Mouse (Mus musculus): Measurements from ENCODE around the gene Prpf6. TPM values are rescaled to one million over a fixed set of nuclear protein-coding genes. Genes with fewer than 3 reads are reported as not detected.

Gene Prpf6
- polyA plus RNA-seq, 1 experiment from 2014 or later, result 57.3 TPM

DNA sequence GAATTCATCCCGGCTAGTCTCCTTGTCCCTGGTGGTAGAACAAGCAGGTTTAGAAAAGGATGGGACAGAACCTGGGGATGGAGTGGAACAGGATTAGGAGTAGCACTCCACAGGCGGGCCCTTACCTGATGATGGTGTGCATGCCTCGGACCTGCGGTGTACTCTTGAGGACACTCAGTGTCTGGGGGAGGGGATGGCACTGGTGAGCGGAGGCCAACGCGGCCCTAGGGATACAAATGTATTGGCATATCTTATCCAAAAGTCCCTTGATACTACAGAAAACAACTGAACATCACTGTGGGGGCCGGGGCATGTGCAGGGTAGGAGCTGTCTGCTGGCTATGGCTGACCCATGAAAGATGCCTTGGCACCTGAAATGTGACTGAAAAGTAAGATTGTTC, 21.3 kb upstream of the Prpf6 start:
- H3K9me3 ChIP-seq (ENCODE audit: control insufficient read depth, low read length), result no peaks in the 10 kb centered on the region; the same call in 1 of the 2 replicates
- ATAC-seq, result no peak

DNA sequence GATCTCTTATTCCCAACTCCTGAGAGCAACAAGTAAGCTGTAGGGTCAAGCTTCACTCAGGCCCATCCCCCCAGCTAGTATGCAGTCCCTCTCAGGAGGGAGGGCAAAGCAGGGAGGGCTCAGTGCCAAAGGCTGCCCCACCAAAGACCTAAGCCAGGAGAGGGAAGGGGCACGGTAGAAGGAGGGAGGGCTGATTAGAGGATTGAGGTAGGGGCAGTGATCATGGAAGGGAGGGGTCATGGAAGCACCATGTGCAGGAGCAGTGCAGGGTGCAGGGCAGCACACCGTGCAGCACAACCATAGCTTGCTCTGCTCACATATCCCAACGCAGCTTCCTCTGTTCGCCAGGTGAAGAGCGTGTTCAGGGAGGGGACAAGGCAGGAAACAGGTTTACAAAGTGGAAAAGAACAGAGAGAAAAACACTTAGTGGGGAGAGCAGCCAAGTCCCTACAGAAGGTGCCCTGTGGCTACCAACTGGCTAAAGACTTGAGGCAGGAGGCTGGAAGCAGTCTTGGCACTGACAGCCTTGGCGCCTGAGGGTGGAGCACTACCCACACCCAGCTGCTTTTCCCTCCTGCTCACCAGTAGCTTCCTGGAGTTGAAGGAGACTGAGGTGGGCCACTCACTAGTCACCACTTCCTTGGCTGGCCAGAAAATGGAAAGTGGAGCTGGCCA, 20.6 kb upstream of the Prpf6 start:
- Histone ChIP-seq H3K9ac (ENCODE audit: low read depth, low read length) (no peak overlapping the region), H3K9me3 (ENCODE audit: control insufficient read depth, low read length) (no peaks in the 10 kb centered on the region), H3K4me3 (ENCODE audit: low read length) (no peak overlapping the region), H3K36me3 (ENCODE audit: control insufficient read depth, insufficient read depth, low read length) (no peaks in the 10 kb centered on the region; the same call in 1 of the 2 replicates), H3K27ac (ENCODE audit: low read depth, low read length) (no peak overlapping the region), H3K27me3 (replicated peaks; ENCODE audit: control insufficient read depth, insufficient read depth, low read length) (no peaks in the 10 kb centered on the region), H3K4me2 (ENCODE audit: low read length) (no peak overlapping the region), H3K4me1 (ENCODE audit: control insufficient read depth, insufficient read depth, low read depth, low read length) (no peaks in the 10 kb centered on the region)
- WGBS, result 76% methylated on average over 6 of the region's 6 CpGs
- 0 out of 2 replicates have a peak, but pooled peaks have one; percentile 18 for ATAC-seq

More for the DNA sequence above, 21.3 kb upstream of the Prpf6 start:
- WGBS, result 94% methylated on average over 8 of the region's 8 CpGs
- Histone ChIP-seq H3K4me1 (ENCODE audit: control insufficient read depth, insufficient read depth, low read depth, low read length) (no peaks in the 10 kb centered on the region), H3K27ac (ENCODE audit: low read depth, low read length) (no peak overlapping the region), H3K9ac (ENCODE audit: low read depth, low read length) (no peak overlapping the region), H3K27me3 (replicated peaks; ENCODE audit: control insufficient read depth, insufficient read depth, low read length) (no peaks in the 10 kb centered on the region), H3K4me3 (ENCODE audit: low read length) (no peak overlapping the region), H3K4me2 (ENCODE audit: low read length) (no peak overlapping the region), H3K36me3 (ENCODE audit: control insufficient read depth, insufficient read depth, low read length) (no peaks in the 10 kb centered on the region; the same call in 1 of the 2 replicates)

DNA sequence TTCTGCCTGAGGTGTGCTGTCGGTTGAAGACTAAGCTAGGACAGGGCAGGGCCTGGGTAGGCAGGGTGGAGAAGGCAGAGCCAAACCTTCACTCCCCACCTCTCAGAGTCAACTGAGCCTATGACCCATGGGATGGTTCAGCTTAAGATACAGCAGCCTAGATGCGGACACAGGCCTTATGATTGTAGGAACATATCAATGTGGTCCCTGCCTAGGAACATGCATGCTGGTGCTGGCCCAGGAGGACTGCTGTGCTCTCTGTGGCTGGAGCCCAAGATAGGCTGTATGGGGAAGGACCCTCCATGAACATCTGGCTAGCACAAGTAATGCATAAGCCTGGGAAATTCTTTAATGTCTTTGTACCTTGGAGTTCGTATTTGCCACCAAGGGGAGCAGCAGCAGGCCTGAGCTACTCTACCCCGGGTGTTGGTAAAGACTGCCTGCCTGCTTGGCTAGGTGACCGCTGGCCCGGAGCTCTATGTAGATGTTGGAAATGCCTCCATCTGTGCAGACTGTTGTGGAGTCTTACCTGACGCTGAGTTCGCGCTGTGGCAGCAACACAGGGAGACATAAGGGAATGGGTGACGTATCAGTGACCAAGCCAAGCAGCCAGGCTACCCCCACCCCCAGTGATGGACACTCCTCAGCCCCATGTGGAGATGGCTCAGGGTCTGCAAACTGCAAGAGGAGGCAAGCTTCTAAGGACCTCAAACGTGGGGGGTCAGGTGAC, 19.6 kb upstream of the Prpf6 start:
- Histone ChIP-seq H3K4me1 (ENCODE audit: control insufficient read depth, insufficient read depth, low read depth, low read length) (peaks cover under 1% of the 10 kb centered on the region), H3K4me2 (ENCODE audit: low read length) (no peak overlapping the region)
- 91% methylated on average over 11 of the region's 11 CpGs for WGBS

DNA sequence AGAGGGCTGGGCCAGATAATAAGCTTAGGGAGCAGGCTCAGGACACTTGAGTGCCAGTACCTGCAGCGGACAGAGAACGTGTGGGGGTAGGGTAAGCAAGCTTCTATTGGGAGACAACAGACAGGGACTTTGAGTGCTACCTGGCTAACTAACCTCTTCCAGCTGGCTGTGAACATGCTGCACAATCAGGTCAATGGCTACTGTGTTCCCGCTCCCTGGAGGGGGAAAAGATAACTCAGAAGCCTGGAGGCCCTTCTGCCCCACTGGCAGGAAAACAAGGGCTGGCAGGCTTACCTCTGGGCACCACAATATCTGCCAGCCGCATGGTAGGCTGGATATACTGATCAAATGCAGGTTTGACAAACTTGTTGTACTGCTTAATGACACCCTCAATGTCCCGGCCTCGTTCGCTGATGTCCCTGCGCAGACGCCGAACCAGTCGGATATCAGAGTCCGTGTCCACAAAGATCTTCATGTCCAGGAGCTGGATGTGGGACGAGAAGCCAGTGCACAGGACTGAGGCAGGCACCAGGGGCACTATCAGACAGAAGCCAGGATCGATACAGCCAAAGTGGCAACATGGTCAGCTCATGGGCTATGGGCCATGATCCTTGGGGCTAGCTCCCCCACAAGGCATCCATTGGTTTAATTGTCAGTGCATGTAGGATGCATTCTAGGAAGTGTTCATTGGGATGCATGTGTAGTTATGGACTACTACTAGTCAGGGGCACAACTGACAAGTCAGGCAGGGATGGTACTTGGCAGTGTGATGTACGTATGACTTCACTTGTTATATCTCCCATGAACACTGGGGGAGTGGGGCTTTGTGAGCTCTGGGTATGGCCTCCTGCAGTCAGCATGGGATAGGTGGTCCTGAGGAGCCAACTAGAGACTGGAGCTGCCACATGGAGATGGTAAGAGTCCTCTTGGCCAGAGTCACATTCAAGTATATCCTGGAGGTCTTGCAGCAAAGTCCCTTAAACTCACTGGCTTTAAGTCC, 18.4 kb upstream of the Prpf6 start:
- no peak for ATAC-seq
- WGBS, result 92% methylated on average over 15 of the region's 15 CpGs
- H3K4me1 ChIP-seq (ENCODE audit: control insufficient read depth, insufficient read depth, low read depth, low read length), result peaks cover 7% of the 10 kb centered on the region

More for the DNA sequence above, 19.6 kb upstream of the Prpf6 start:
- Histone ChIP-seq H3K27me3 (replicated peaks; ENCODE audit: control insufficient read depth, insufficient read depth, low read length) (no peaks in the 10 kb centered on the region), H3K36me3 (ENCODE audit: control insufficient read depth, insufficient read depth, low read length) (no peaks in the 10 kb centered on the region; the same call in 1 of the 2 replicates), H3K9me3 (ENCODE audit: control insufficient read depth, low read length) (no peaks in the 10 kb centered on the region), H3K27ac (ENCODE audit: low read depth, low read length) (no peak overlapping the region), H3K4me3 (ENCODE audit: low read length) (no peak overlapping the region), H3K9ac (ENCODE audit: low read depth, low read length) (no peak overlapping the region)
- ATAC-seq, result no peak

DNA sequence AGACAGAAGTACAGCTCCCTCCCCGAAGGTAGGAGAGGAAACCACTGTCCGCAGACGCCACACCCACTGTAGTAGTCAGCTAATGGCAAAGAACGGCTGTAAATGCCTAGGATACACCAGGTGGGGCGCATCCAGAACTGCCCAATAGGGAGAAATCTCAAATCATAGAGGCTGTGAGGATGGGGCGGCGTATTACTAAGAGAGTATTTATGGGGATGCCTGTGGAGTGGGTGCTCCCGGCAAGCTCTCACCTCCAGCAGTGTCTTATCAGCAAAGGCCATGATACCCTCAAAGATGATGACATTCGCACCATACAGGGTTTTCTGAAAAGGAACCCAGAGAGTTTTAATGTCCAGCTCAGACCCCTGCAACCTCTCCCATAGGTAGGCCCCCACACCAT, 17.7 kb upstream of the Prpf6 start:
- Histone ChIP-seq H3K4me3 (ENCODE audit: low read length) (no peak overlapping the region), H3K4me1 (ENCODE audit: control insufficient read depth, insufficient read depth, low read depth, low read length) (peaks cover 7% of the 10 kb centered on the region), H3K27ac (ENCODE audit: low read depth, low read length) (no peak overlapping the region), H3K27me3 (replicated peaks; ENCODE audit: control insufficient read depth, insufficient read depth, low read length) (no peaks in the 10 kb centered on the region), H3K36me3 (ENCODE audit: control insufficient read depth, insufficient read depth, low read length) (no peaks in the 10 kb centered on the region; the same call in 1 of the 2 replicates), H3K4me2 (ENCODE audit: low read length) (no peak overlapping the region), H3K9me3 (ENCODE audit: control insufficient read depth, low read length) (no peaks in the 10 kb centered on the region), H3K9ac (ENCODE audit: low read depth, low read length) (no peak overlapping the region)
- no peak for ATAC-seq
- WGBS, result 93% methylated on average over 9 of the region's 9 CpGs

More for the DNA sequence above, 18.4 kb upstream of the Prpf6 start:
- no peaks in the 10 kb centered on the region for H3K27me3 ChIP-seq (replicated peaks; ENCODE audit: control insufficient read depth, insufficient read depth, low read length)
- no peak overlapping the region for H3K27ac ChIP-seq (ENCODE audit: low read depth, low read length)
- H3K4me3 ChIP-seq (ENCODE audit: low read length), result no peak overlapping the region
- H3K9me3 ChIP-seq (ENCODE audit: control insufficient read depth, low read length), result no peaks in the 10 kb centered on the region
- H3K9ac ChIP-seq (ENCODE audit: low read depth, low read length), result no peak overlapping the region
- H3K36me3 ChIP-seq (ENCODE audit: control insufficient read depth, insufficient read depth, low read length), result no peaks in the 10 kb centered on the region; the same call in 1 of the 2 replicates
- no peak overlapping the region for H3K4me2 ChIP-seq (ENCODE audit: low read length)

DNA sequence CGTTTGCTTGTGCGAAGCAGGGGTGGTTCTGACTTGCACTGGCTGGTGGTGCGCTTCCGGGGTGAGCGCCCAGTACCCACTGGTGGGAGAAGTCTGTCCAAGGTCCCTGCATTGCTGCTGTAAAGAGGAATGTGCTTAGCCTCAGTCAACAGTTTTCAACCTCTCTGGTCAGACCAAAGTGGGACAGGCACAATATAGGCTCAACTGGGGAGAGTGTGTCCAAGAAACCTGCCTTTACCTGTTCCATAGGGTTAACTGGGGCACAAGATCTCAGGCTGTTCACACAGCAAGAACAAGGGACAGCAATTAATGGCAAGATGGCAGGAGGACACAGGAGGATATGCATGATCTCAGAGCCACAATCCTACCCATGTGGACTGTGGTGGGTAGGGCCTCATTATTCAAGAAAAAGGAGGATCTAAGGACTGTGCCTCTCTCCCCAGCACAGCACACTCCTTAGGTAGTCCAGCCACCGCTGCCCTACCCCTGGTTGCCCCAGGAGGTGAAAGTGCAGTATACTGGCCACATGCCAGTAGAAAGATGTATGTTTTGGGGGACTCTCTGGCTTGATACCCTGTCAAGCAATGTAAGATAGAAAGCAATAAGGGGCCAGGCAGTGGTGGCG, 16.6 kb upstream of the Prpf6 start:
- ATAC-seq, result no peak
- WGBS, result 95% methylated on average over 7 of the region's 7 CpGs

DNA sequence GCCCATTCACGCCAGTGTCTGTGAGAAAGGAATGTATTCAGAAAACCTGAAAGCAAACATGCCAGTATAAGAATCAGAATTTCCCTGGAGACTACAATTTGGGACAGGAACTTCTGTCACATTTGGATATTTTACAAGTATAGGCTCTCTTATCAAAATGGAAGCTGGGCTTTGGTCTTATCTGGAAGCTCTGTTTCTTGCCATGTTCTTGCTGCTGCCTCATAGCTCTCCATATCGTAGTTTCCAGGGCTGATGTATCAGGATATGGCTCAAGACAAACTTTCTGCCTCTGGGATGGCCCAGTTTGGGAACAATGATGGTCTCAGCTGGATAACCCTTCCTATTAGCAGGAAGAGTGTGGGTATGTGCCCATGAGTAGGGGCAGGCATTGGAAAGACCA, 15.1 kb upstream of the Prpf6 start:
- H3K4me1 ChIP-seq (ENCODE audit: control insufficient read depth, insufficient read depth, low read depth, low read length), result peaks cover 18% of the 10 kb centered on the region
- H3K9ac ChIP-seq (ENCODE audit: low read depth, low read length), result no peak overlapping the region
- H3K4me3 ChIP-seq (ENCODE audit: low read length), result no peak overlapping the region
- ATAC-seq, result no peak
- no peak overlapping the region for H3K27ac ChIP-seq (ENCODE audit: low read depth, low read length)
- 94% methylated on average over 2 of the region's 2 CpGs for WGBS
- H3K27me3 ChIP-seq (replicated peaks; ENCODE audit: control insufficient read depth, insufficient read depth, low read length), result no peaks in the 10 kb centered on the region
- H3K36me3 ChIP-seq (ENCODE audit: control insufficient read depth, insufficient read depth, low read length), result no peaks in the 10 kb centered on the region; the same call in 1 of the 2 replicates
- no peaks in the 10 kb centered on the region for H3K9me3 ChIP-seq (ENCODE audit: control insufficient read depth, low read length)
- H3K4me2 ChIP-seq (ENCODE audit: low read length), result no peak overlapping the region

More for the DNA sequence above, 16.6 kb upstream of the Prpf6 start:
- H3K27ac ChIP-seq (ENCODE audit: low read depth, low read length), result no peak overlapping the region
- H3K36me3 ChIP-seq (ENCODE audit: control insufficient read depth, insufficient read depth, low read length), result no peaks in the 10 kb centered on the region; the same call in 1 of the 2 replicates
- H3K27me3 ChIP-seq (replicated peaks; ENCODE audit: control insufficient read depth, insufficient read depth, low read length), result no peaks in the 10 kb centered on the region
- no peak overlapping the region for H3K4me3 ChIP-seq (ENCODE audit: low read length)
- no peak overlapping the region for H3K4me2 ChIP-seq (ENCODE audit: low read length)
- H3K4me1 ChIP-seq (ENCODE audit: control insufficient read depth, insufficient read depth, low read depth, low read length), result peaks cover 7% of the 10 kb centered on the region
- no peaks in the 10 kb centered on the region for H3K9me3 ChIP-seq (ENCODE audit: control insufficient read depth, low read length)
- no peak overlapping the region for H3K9ac ChIP-seq (ENCODE audit: low read depth, low read length)

DNA sequence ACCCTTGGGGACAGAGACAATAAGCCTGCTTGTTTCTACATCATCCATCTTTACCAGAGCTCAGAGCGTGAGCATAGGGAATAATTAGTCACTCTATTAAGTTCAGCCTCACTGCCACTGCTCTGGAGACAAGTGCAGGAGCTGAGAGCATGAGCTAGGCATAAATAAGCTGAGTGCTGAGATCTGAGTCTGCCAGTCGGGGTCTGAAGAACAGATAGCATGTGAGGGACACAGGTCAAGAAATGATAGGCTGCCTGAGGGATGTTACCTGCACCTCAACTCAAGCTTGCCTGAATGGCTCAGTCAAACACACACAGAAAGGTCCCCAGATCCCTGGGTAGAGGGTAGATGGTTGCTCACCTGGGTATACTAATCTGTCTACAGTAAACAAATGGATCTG, 14.5 kb upstream of the Prpf6 start:
- H3K27ac ChIP-seq (ENCODE audit: low read depth, low read length), result no peak overlapping the region
- H3K4me2 ChIP-seq (ENCODE audit: low read length), result no peak overlapping the region
- 38% methylated on average over 2 of the region's 2 CpGs for WGBS
- peaks cover 21% of the 10 kb centered on the region for H3K4me1 ChIP-seq (ENCODE audit: control insufficient read depth, insufficient read depth, low read depth, low read length)
- no peaks in the 10 kb centered on the region; the same call in 1 of the 2 replicates for H3K36me3 ChIP-seq (ENCODE audit: control insufficient read depth, insufficient read depth, low read length)
- ATAC-seq, result no peak
- no peaks in the 10 kb centered on the region for H3K27me3 ChIP-seq (replicated peaks; ENCODE audit: control insufficient read depth, insufficient read depth, low read length)
- H3K4me3 ChIP-seq (ENCODE audit: low read length), result no peak overlapping the region
- no peak overlapping the region for H3K9ac ChIP-seq (ENCODE audit: low read depth, low read length)
- no peaks in the 10 kb centered on the region for H3K9me3 ChIP-seq (ENCODE audit: control insufficient read depth, low read length)

Measured in hindbrain, embryonic 16.5 days (tissue).